Mouse (Mus musculus) lung, adult 2 months (tissue): ENCODE results near the gene Zfp692. TPM values are rescaled to one million over a fixed set of nuclear protein-coding genes. Genes with fewer than 3 reads are reported as not detected.
"Not testable (repeated sequence)": the region's sequence is repeated elsewhere in the genome, so short reads cannot be mapped to it uniquely, and the experiment has no call there.

Experiments
- DNase-seq: peaks from one replicate; pipeline ENCODE4 v3.0.0; 2022
- H3K4me1 ChIP-seq: fragments of 200-500 bp; 2 replicates; pipeline ENCODE4 v1.6.1; 2011; ENCODE audit warnings: low read length; ENCODE audit not compliant: control insufficient read depth, insufficient read depth
- H3K4me3 ChIP-seq: fragments of 200-500 bp; replicated peaks from 2 replicates; pipeline ENCODE3; 2011; ENCODE audit warnings: low read depth, mild to moderate bottlenecking, control low read depth, low read length; ENCODE audit errors: extremely low read depth
- CTCF ChIP-seq: fragments of 200-500 bp; IDR thresholded peaks from 2 replicates; pipeline ENCODE4 v1.5.1; 2011; ENCODE audit warnings: mild to moderate bottlenecking, low read length, control low read depth; ENCODE audit not compliant: insufficient read depth
- POLR2A ChIP-seq: fragments of 200-500 bp; IDR thresholded peaks from 2 replicates; pipeline ENCODE4 v1.6.1; 2011; ENCODE audit warnings: low read depth, mild to moderate bottlenecking, control low read depth, low read length, borderline replicate concordance; ENCODE audit errors: extremely low read depth
- WGBS: fragments of 180-500 bp; shearing (Covaris S2); methylation state at CpG from one replicate; pipeline ENCODE4 v1.1.7; 2018; 5-methylcytosine and 5-hydroxymethylcytosine counted together
- polyA plus RNA-seq: library from polyadenylated mRNA; depleted of rRNA; stranded (reverse); fragments of >200 nt; gene quantifications from 2 replicates; pipeline ENCODE4 v1.2.3, GENCODE M21; 2012; rRNA removed

Gene Zfp692
- polyA plus RNA-seq, 1 experiment = 24.1 TPM

DNA sequence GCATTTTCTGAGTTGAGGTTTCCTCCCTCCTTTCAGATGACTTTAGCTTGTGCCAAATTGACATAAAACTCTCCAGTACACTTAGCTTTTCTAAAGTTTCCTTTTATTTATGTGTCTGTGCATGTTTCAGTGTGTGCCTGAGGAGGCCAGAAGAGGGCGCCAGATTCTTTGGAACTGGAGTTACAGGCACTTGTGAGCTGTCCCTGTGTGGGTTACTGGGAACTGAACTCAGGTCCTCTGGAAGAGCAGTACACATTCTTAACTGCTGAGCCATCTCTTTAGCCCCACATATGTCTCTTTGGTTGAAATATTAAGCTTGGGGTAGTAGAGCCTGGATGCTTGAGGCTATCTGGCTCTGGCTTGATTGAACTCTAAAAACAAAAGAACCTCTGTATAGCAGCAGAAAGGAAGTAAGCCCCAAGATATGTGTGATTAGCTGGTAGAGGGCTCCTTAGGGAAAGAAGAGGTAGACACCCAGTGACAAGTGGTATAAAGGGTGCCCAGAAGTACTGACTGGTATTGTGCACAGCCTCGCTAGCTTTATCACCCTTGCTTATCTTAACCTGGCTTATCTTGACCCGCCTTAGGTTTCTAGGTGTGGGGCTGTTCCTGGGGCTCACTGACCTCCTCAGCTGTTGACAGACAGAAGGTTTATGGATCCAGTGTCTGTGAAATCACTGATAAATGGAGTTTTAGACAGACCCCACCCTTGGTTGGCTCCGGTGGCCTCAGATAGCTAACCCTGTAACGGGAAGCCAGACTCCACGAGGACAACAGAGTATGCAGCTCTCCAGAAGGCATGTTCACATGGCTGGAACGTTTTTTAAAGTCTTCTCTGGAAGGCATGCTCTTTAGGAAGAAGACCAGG is 46.0 kb downstream of the Zfp692 start:
- WGBS = 20% methylated on average over 7 of the region's 7 CpGs
- TF ChIP-seq CTCF (no peak), POLR2A (no peak)
- no peaks in the 10 kb centered on the region for H3K4me1 ChIP-seq
- H3K4me3 ChIP-seq = no peak overlapping the region
- no peak for DNase-seq

DNA sequence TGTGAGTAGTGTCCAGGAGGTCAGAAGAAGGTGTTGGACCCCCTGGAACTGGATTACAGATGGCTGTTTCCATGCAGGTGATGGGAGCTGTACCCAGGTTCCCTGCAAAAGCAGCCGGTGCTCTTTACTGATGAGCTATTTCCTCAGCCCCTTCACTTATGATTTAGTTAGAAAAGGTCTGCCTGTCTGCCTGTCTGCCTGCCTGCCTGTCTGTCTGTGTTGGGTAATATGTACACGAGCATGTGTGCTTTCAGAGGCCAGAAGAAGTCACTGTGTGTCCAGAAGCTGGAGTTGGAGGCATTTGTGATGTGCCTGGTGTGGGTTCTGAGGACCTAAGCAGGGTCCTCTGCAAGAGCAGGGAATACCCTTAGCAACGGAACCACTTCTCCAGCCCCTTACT is 46.8 kb downstream of the Zfp692 start:
- Histone ChIP-seq H3K4me3 (no peak overlapping the region), H3K4me1 (no peaks in the 10 kb centered on the region)
- 52% methylated on average over 3 of the region's 3 CpGs for WGBS
- no peak for DNase-seq
- TF ChIP-seq CTCF (no peak), POLR2A (no peak)

DNA sequence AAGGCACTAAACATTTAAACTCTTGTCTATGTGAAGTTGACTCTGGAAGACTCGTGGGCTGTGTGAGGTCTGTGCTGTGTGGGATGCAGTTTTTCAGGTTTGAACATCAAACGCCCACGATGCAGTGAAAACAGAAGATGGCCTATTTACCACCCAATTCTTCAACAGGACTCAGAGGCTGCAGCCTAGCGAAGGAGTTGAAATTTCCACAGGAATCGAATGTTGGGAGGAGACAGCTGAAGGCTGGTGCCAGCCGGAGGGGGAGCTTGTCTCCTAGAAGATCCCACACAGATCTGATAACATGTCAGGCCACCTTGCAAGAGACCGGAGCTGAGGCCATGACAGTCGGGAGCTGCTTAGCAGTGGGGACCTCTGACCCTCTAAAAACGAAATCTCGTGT is 47.6 kb downstream of the Zfp692 start:
- H3K4me1 ChIP-seq = no peaks in the 10 kb centered on the region
- TF ChIP-seq POLR2A (no peak), CTCF (no peak)
- 39% methylated on average over 10 of the region's 10 CpGs for WGBS
- H3K4me3 ChIP-seq = no peak overlapping the region
- no peak for DNase-seq

DNA sequence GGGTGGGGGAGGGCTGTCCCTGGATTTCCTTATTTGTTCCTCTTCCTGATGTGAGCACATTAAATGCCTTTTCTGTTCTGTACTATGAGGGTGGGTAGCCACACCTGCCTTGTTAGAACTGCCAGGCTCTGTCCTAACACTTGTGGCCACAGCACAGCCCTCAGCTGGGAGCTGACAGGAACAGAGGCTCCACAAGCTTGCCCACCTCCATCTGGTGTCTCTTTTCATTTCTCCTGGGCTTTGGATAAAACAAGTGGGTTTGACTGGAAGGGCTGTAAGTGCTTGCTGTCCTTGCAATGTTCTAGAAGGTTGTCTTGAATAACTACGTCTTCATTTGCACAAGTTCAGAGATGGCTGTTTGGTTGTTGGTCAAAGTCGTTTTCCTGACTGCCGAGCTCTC is 48.1 kb downstream of the Zfp692 start:
- TF ChIP-seq POLR2A (no peak), CTCF (no peak)
- Histone ChIP-seq H3K4me3 (no peak overlapping the region), H3K4me1 (no peaks in the 10 kb centered on the region)
- no peak for DNase-seq
- 59% methylated on average over 3 of the region's 3 CpGs for WGBS

DNA sequence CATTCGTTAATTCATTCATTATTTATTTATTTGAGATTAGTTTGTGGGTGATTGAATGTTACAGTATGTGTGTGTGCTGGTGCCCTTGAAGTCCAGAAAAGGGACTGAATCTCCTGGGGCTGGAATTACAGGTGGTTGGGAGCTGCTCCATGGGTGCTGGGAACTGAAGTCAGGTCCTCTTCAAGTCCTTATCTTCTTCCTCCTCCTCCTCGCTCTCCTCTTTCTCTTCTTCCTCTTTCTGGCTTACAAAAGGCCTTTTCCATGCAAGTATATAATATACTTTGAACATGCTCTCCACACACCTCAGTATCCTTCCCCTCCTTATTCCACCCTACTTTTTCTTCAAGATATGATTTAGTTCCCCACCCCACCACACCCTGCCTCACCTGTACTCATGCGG is 50.2 kb downstream of the Zfp692 start:
- Histone ChIP-seq H3K4me3 (no peak overlapping the region), H3K4me1 (no peaks in the 10 kb centered on the region)
- DNase-seq = no peak
- TF ChIP-seq POLR2A = no peak
- no peak for TF ChIP-seq CTCF
- WGBS = 84% methylated on average over 3 of the region's 3 CpGs

DNA sequence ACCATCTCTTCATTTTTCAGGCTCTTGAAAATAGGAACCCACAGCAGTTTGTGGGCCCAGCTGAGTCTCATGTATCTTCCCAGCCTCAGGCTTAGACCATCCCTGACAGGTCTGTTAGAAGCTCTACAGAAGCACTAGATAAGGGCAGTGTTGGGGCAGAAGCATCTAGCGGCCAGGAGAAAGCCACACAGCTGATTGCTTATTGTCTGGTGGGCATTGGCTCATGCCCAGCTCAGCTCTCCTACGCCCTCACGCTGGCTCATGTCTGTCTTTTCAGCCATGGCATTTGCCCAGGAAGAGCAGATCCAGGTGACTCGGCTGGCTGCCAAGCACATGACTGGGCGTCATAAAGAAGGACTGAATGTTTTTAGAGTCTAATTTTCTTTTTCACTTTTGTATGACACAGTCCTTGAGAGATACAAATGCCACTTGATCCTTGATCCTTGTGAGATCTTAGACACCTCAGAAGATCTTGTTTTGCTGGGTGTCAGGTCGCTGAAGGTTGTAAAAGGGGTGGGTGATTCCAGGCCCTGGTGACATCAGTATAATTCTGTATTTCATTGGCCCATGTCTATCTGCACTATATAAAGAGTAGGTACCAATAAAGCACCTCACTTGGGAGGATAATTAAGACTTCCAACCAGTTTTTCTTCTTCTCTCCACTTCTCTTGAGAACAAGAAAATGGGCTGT is 51.1 kb downstream of the Zfp692 start:
- DNase-seq = no peak
- WGBS = 78% methylated on average over 6 of the region's 6 CpGs
- Histone ChIP-seq H3K4me3 (no peak overlapping the region), H3K4me1 (no peaks in the 10 kb centered on the region)
- TF ChIP-seq CTCF (no peak), POLR2A (no peak)

DNA sequence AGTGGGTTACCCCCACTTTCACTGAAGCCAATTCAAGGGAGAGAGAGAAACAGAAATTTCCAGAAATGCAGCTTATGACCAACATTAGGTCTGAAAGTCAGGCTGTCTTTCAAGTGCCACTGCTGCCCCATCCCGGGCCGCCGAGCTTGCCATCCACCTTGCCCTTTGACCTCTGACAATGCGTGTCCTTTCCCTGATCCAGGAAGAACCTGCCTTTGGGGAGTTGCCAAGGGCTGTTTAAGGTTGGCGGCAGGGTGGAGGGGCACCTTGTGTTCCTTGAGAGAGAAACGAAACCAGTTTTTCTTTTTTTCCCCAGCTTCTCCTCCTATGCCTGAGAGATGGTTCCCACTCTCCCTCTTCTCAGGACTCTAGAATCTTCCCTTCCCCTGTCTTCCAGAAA is 55.7 kb downstream of the Zfp692 start:
- WGBS = no CpG with 5 or more reads among the region's 6 CpGs
- not testable (repeated sequence) for DNase-seq, H3K4me1 ChIP-seq, H3K4me3 ChIP-seq

Other genes with a start within 250 kb of the Zfp692 start
- 0.42 and 1.6 TPM in 2 replicates for gene Gm12248, start 213.9 kb upstream of the Zfp692 start, polyA plus RNA-seq
- 41.5 and 64.0 TPM in 2 replicates for gene Cnot8, start 202.9 kb upstream of the Zfp692 start, polyA plus RNA-seq
- gene Gemin5, start 138.5 kb upstream of the Zfp692 start, polyA plus RNA-seq = 5.5 and 5.7 TPM in 2 replicates
- 18.4 and 22.6 TPM in 2 replicates for gene Mrpl22, start 135.4 kb upstream of the Zfp692 start, polyA plus RNA-seq
- gene Igtp, start 107.5 kb upstream of the Zfp692 start, polyA plus RNA-seq = 11.6 and 14.7 TPM in 2 replicates
- 13.9 and 16.4 TPM in 2 replicates for gene Irgm2, start 107.5 kb upstream of the Zfp692 start, polyA plus RNA-seq
- gene 4930438A08Rik, start 32.3 kb upstream of the Zfp692 start, polyA plus RNA-seq = 0.12 TPM in 1 of 2 replicates, not detected in the other
- gene Zfp672, start 23.3 kb downstream of the Zfp692 start, polyA plus RNA-seq = 30.2 and 30.6 TPM in 2 replicates
- 29.4 and 36.5 TPM in 2 replicates for gene Sh3bp5l, start 23.7 kb downstream of the Zfp692 start, polyA plus RNA-seq
- 0.71 and 47.1 TPM in 2 replicates for gene Lypd8, start 72.0 kb downstream of the Zfp692 start, polyA plus RNA-seq
- gene 1810065E05Rik, start 114.0 kb downstream of the Zfp692 start, polyA plus RNA-seq = 1.7 TPM in 1 of 2 replicates, not detected in the other
- not detected in 2 replicates for gene Gm12253, start 125.5 kb downstream of the Zfp692 start, polyA plus RNA-seq
- not detected in 2 replicates for gene Lypd9, start 145.9 kb downstream of the Zfp692 start, polyA plus RNA-seq
- gene Olfr30, start 155.2 kb downstream of the Zfp692 start, polyA plus RNA-seq = not detected in 2 replicates
- not detected in 2 replicates for gene Olfr332, start 185.5 kb downstream of the Zfp692 start, polyA plus RNA-seq
- gene Olfr331, start 195.5 kb downstream of the Zfp692 start, polyA plus RNA-seq = not detected in 2 replicates
- gene Olfr330, start 227.8 kb downstream of the Zfp692 start, polyA plus RNA-seq = not detected in 2 replicates
- 0.08 TPM in 1 of 2 replicates, not detected in the other for gene Olfr329-ps, start 239.4 kb downstream of the Zfp692 start, polyA plus RNA-seq
- not detected in 2 replicates for gene Olfr328, start 248.6 kb downstream of the Zfp692 start, polyA plus RNA-seq